Mouse (Mus musculus) ovary, postnatal 36 days (tissue): Measurements from ENCODE around the gene Spi1.

Experiments
- DNase-seq: peaks from one replicate; pipeline ENCODE4 v3.0.0; 2022; ENCODE audit warnings: low spot score, mixed read lengths

Spi1 gene

DNA sequence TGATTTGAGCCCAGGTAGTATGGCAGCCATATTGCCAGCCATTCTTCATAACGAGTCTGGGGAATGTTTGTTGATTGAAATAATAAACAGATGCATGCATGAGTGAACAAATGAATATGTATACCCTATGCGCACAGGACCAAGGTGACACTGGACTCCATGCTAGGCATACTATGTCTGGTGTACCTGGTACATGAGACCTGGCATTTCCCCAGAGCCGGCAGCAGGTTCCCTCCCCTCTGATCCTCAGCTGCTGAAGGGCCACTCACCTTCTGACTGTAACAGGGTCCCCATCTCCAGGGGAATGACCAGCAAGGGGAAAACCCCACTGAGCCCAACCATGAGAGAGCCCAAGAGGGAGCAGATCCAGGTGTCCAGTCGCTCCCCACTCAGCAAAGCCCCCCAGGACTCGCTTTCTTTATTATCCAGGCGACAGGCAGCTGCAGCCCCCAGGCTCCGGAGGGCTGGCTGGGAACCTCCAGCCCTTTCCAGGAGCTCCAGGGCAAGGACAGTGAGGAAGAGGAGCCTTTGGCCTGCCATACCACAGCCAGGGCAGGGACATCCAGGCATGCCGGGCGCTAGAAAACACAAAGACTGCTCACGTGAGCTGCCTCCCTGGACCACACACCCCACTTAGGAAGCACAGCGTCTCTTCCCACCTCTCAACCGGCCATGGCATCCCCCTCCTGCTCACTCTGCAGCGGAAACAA lies 13.9 kb upstream of the Spi1 start:
- DNase-seq = no peak

- DNase-seq = no peak
Observed at GRCm38 (mm10) chr2:91068872-91069165, 13.4 kb upstream of the Spi1 start.

DNA sequence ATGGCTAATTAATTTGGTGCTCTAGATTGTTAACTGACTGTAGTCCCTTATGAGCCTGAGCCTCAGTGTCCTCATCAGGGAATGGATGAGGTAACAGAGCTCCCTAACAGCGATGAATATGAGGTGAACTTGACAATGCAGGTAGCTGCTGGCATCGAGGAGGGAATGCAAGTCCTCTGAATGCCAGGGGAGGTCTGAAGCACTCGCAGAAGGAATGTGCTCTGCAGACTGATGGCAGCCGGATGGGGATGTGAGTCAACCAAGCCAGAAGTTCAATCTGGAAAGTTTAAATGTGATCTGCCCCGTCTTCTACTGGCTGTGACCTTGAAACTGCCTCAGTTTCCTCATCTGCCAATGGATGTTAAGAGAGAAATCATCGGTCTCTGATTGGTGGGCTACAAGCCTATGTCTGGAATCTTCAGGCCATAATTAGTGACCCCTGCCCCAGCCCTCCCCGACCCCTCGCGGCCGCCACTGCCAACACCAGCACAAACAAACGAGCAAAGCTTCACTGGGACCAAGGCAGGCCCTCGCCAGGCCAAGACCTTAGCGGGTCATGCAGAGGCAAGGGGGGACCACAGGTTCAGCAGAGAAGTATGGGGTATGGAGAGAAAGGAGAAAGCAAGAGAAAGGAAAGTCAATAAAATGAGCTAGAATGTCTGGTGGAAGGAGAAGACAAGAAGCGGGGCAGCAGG lies 12.7 kb upstream of the Spi1 start:
- DNase-seq = no peak

- DNase-seq = peak; percentile 97
Observed at GRCm38 (mm10) chr2:91070076-91070800, 12.0 kb upstream of the Spi1 start, which contains the start of gene Slc39a13. Gene Slc39a13 (minus strand): TSS chr2:91070417.

DNA sequence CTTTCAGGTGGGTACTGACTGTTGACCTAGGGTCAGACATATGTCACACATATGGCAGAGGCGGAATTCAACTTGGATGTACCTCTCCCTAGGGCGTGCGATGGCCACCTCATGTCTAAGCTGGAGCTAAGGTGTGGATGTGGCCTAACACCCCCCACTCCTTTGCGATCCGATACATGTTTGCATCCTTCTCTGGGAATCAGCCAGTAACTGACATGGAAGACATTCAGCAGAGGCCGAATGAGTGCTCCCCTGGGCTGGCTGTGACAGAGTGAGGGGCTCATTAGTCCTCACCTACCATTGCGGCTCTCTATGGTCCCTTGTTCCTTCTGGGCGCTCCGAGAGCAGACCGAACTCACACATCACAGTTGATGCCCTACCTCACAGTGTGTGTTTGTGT lies 11.1 kb upstream of the Spi1 start:
- DNase-seq = no peak

DNA sequence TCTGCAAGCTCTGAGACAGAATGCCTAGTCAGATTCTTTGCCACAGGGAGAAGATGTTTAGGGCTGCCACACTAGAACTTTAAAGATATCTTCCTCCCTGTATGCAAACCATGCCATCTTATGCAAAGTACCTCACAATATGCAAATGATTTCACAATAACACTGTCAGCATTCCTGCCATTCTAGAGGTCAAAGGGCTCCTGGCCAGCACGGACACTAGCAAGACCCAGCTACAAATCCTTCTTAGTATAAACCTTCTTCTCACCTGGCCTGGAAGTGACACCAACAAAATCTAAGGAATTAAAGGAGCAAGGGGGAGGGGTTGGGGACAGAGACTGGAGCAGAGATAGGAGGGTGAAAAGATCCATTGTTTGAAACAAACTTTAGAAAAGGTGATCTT lies 10.1 kb upstream of the Spi1 start:
- no peak for DNase-seq

DNA sequence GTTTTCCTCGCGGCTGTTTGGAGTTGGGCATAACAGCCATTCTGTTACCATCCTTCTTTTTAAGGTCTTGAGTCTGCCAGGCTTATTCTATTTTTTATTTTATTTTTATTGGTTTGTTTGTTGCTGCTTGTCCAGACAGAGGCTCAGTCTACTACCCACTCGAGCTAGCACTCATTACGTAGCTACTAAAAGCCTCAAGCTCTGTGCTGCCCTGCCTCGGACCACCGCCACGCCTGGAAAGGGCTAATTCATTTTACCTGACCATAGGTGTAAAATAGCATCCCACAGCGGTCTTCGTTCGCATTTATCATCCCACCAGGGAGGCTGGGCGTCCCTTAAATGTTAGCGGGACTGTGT lies 4.3 kb upstream of the Spi1 start:
- DNase-seq = no peak

GRCm38 (mm10) chr2:91078314-91079025 lies 3.7 kb upstream of the Spi1 start:
- DNase-seq = no peak

DNA sequence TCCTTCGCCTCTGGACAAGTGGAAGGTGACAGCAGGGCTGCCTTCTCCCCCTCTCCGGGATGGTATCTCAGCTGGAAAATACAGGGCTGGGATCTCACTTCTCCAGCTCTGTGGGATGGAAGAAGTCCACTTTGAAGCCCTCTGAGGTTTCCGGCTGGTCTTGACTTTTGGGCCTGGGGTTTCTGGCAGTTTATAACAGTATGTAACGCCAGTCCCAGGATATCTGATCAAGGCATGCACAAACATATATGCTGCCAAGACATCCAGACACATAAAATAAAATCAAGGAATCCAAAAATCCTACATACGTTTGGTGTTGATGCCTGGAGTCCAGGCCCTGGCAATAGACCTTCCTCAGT lies 3.2 kb upstream of the Spi1 start:
- DNase-seq = no peak

- DNase-seq = no peak
Observed at GRCm38 (mm10) chr2:91080784-91081513, 1.2 kb upstream of the Spi1 start.

DNA sequence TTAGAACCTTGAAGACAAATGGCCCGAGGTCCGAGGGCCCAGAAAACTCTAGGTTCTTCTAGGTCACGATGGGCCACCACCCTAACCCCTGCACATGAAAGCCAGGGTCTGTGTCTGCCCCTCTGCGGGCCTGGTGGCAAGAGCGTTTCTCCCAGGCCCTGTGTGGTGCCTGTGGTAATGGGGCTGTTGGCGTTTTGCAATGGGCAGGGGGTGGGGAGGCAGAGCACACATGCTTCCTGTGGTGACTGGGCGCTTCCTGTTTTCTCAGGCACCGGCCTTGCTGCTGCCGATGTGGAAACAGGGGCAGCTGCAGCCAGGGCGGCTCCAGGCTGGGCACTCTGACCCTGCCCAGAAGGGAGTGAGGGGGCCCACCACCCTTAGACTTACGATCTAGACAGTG lies 654 bp downstream of the Spi1 start:
- no peak for DNase-seq

GRCm38 (mm10) chr2:91083366-91083940 lies 1.3 kb downstream of the Spi1 start:
- no peak for DNase-seq

DNA sequence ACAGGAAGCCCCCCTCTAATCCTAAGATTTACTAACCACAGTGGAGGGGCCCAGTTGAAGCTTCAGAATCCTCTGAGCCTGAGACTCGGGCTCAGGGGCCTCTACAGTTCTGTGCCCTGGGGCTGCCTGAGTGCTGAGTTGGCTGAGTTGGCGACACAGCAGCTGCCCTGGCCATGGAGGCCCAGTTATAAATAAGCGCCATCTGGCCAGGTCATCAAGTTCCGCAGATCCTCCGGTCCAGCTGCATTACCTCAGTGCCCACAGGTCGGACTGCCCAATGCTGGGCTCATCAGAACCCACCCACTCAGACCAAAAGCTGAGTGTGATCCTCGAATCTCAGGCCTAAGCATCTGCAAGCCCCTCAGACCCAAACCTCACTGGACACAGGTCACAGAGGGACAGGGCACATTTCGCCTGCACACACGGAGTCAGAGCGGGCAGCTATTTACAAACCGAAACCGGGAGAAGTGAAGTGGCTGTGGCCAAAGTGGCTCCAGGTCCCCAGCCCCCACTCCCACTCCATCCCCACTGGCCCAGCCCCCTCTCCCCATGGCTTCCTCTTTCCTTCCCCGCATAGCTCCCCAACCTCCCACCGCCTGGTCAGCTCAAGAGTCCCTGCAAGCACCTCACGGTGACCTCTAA lies 2.1 kb downstream of the Spi1 start:
- no peak for DNase-seq

- DNase-seq = no peak
Observed at GRCm38 (mm10) chr2:91085494-91086391, 3.6 kb downstream of the Spi1 start.

DNA sequence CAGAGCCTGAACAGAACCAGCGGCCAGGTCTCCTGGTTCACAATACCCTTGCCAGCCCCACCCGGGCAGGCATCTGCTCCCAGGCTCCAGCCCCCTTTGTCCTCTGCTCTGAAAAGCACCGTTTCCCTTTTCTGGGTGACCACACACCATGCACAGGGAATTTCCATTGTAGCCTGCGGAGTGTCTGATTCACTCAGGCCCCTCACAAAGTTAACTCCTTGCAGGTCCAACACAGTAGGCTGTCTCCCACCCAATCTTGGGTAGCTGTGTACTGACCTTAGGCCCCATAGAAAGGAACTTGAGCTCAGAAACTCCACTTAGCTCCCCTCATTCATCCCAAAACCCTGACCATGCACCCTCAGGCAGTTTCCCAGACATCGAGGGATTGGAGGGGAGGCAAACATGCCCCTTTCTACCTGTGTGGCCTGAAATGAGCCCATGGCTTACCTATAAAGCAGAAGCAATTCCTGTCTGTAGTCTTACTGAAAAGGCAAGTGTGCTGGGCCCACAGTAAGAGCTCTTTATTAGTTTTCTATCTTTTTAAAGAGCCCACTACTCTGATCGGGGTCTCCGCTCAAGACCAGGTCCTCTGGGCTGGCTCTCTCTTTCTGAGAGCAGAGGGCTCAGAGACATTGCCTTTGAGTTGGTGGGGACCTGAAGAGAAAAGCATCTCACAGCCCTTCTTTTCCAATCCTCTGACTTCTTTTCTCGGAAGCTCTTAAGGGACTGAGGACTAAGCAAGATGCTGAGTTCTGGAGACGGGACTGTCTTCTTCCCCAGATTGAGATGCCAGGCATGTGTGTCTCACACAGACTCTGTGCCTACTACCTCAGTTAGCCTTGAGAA lies 4.4 kb downstream of the Spi1 start:
- DNase-seq = no peak

GRCm38 (mm10) chr2:91087453-91087852 lies 5.3 kb downstream of the Spi1 start:
- no peak for DNase-seq

GRCm38 (mm10) chr2:91088987-91089386 lies 6.8 kb downstream of the Spi1 start:
- DNase-seq = no peak

DNA sequence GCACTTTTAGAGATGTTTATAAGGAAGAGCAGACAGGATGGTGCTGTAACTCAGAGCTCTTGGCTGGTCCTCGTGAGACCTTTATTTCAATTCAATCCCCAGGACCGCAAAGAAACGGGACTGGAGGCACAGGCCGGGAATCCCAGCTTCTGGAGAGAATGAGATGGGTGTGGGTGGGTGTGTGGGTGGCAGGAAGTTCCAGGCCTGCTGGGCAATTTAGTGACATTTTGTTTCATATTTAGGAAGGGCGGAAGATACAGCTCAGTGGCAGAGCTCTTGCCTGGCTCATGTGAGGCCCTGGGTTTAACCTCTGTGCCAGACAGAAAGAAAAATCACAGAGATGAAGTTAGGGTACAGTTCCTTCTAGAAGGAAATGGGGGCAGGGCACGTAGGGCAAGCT lies 8.0 kb downstream of the Spi1 start:
- no peak for DNase-seq

GRCm38 (mm10) chr2:91090827-91091226 lies 8.6 kb downstream of the Spi1 start:
- DNase-seq = no peak
